8 mouse cellular contexts compared by ENCODE assay signal in genomic region chr7:66199391-66199831, GRCm38 (mm10).
DNase-seq lines count a peak whose midpoint lies in the region; ATAC-seq lines count a peak whose summit lies in the region.

No protein-coding gene starts in this region.

- H3K4me2 ChIP-seq in lung, embryonic 15.5 days = no peak overlapping the region

- H3K4me3 ChIP-seq in lung, embryonic 15.5 days = no peak overlapping the region

- no peak for DNase-seq in lung, postnatal 4 days
- peak; percentile 42 for DNase-seq in adrenal gland, postnatal 25 days
- peak; percentile 37 for DNase-seq in gastrocnemius, postnatal 10 days
- peak; percentile 73 for DNase-seq in layer of hippocampus, adult 9-11 months
- no peak for DNase-seq in cerebellum, adult 18-20 months

- no peak for ATAC-seq in lung, embryonic 15.5 days (ENCODE audit: borderline replicate concordance, extremely low read depth, low FRiP score, low TSS enrichment)
- ATAC-seq in megakaryocyte progenitor cell, adult 5-6 weeks (replicated peaks; ENCODE audit: poor library complexity) = peak; percentile 51
- no peak for ATAC-seq in CD4-positive, CD25-positive, alpha-beta regulatory T cell, adult 4 months

- H3K4me1 ChIP-seq in lung, embryonic 15.5 days = peaks cover 32% of the 10 kb centered on the region

- no peaks in the 10 kb centered on the region for H3K36me3 ChIP-seq in lung, embryonic 15.5 days

- H3K9ac ChIP-seq in lung, embryonic 15.5 days = no peak overlapping the region

- H3K9me3 ChIP-seq in lung, embryonic 15.5 days = no peaks in the 10 kb centered on the region

- H3K27ac ChIP-seq in lung, embryonic 15.5 days = 0 out of 2 replicates have a peak overlapping the region, but pooled peaks have one; percentile 33

- 64% methylated on average over 5 of the region's 5 CpGs for WGBS in lung, embryonic 15.5 days

- no peaks in the 10 kb centered on the region; the same call in none of the 2 replicates for H3K27me3 ChIP-seq in lung, embryonic 15.5 days

Comparison
In these comparisons a context has a peak if more than half of its experiments do, and no peak if none do; other contexts are left out.
1. DNase-seq: peak in adrenal gland, postnatal 25 days (single experiment), gastrocnemius, postnatal 10 days (single experiment) and layer of hippocampus, adult 9-11 months (single experiment); none in lung, postnatal 4 days (0 of 2) and cerebellum, adult 18-20 months (0 of 2).